Mouse (Mus musculus): Measurements from ENCODE around the gene Hdhd5. TPM values are rescaled to one million over a fixed set of nuclear protein-coding genes. Genes with fewer than 3 reads are reported as not detected.

Hdhd5 gene
- polyA plus RNA-seq (2012; rRNA removed) (8.4 and 8.8 TPM in 2 replicates), polyA plus RNA-seq (2014; fragmentation: Nextera tagmentation; extraction: Ambion mirVana) (5.6 and 6.1 TPM in 2 replicates)

GRCm38 (mm10) chr6:120531020-120531965, at the start of gene Hdhd5:
Gene Hdhd5, minus strand, starts transcription at chr6:120531319.
- DNase-seq (ENCODE audit: low read depth in 3 of 3, low spot score in 3 of 3) (peak; percentile 69 to 74 (median 72)), ATAC-seq (ENCODE audit: insufficient read depth) (peak; percentile 97)
- no peak for TF ChIP-seq EP300 (IDR thresholded peaks at IDR 0.05; ENCODE audit: low read depth)
- no peak for TF ChIP-seq CTCF (IDR thresholded peaks at IDR 0.05; ENCODE audit: low read depth)
- Histone ChIP-seq H3K4me1 (replicated peaks; ENCODE audit: control insufficient read depth in 2 of 2, insufficient read depth in 2 of 2, low read length in 1 of 2) (peaks cover 11 to 17% of the 10 kb centered on the region in 2 experiments), H3K4me2 (ENCODE audit: low read depth) (peak within 1 kb of the TSS; percentile 74), H3K9ac (replicated peaks) (peak within 1 kb of the TSS; percentile 81), H3K9me3 (ENCODE audit: control insufficient read depth, low read length) (no peaks in the 10 kb centered on the region), H3K27me3 (ENCODE audit: control insufficient read depth, insufficient read depth, low read length) (no peaks in the 10 kb centered on the region), H3K27ac (no peak within 1 kb of the TSS), H3K4me3 (ENCODE audit: insufficient read depth in 1 of 2, low read depth in 2 of 2, low read length in 2 of 2) (peak within 1 kb of the TSS; percentile 76 to 90), H3K36me3 (replicated peaks; ENCODE audit: control insufficient read depth, insufficient read depth, low read depth) (no peaks in the 10 kb centered on the region)
- WGBS (ENCODE audit: insufficient replicate concordance): under 1% methylated on average over 75 of the region's 75 CpGs

- no peak for ATAC-seq (ENCODE audit: insufficient read depth)
- Histone ChIP-seq H3K4me1 (replicated peaks; ENCODE audit: control insufficient read depth in 2 of 2, insufficient read depth in 2 of 2, low read length in 1 of 2) (peaks cover 17 to 29% of the 10 kb centered on the region in 2 experiments), H3K4me2 (ENCODE audit: low read depth) (peak overlapping the region; percentile 80), H3K4me3 (ENCODE audit: insufficient read depth in 1 of 2, low read depth in 2 of 2, low read length in 2 of 2) (peak overlapping the region; percentile 19 to 48; a peak in 2 of 4 replicates), H3K27me3 (ENCODE audit: control insufficient read depth, insufficient read depth, low read length) (no peaks in the 10 kb centered on the region), H3K9me3 (ENCODE audit: control insufficient read depth, low read length) (no peaks in the 10 kb centered on the region), H3K36me3 (replicated peaks; ENCODE audit: control insufficient read depth, insufficient read depth, low read depth) (no peaks in the 10 kb centered on the region), H3K9ac (replicated peaks) (peak overlapping the region; percentile 67; the same call in 1 of the 2 replicates), H3K27ac (peak overlapping the region; percentile 67)
- TF ChIP-seq CTCF (IDR thresholded peaks at IDR 0.05; ENCODE audit: low read depth) (no peak), EP300 (IDR thresholded peaks at IDR 0.05; ENCODE audit: low read depth) (no peak)
- WGBS (ENCODE audit: insufficient replicate concordance): 9% methylated on average over 1 of the region's 1 CpGs
- DNase-seq (ENCODE audit: low read depth in 3 of 3, low spot score in 3 of 3): no peak
Measured at GRCm38 (mm10) chr6:120580713-120581015, 49.5 kb upstream of the Hdhd5 start.

- DNase-seq (ENCODE audit: low read depth in 3 of 3, low spot score in 3 of 3): peak; percentile 68 to 78 (median 77)
- TF ChIP-seq CTCF (IDR thresholded peaks at IDR 0.05; ENCODE audit: low read depth) (peak; percentile 69), EP300 (IDR thresholded peaks at IDR 0.05; ENCODE audit: low read depth) (peak; percentile 31; the same call in 1 of the 2 replicates)
- H3K36me3 ChIP-seq (replicated peaks; ENCODE audit: control insufficient read depth, insufficient read depth, low read depth): no peaks in the 10 kb centered on the region
- peak overlapping the region; percentile 48 to 55 for H3K4me3 ChIP-seq (ENCODE audit: insufficient read depth in 1 of 2, low read depth in 2 of 2, low read length in 2 of 2)
- H3K4me2 ChIP-seq (ENCODE audit: low read depth): peak overlapping the region; percentile 80
- H3K9me3 ChIP-seq (ENCODE audit: control insufficient read depth, low read length): no peaks in the 10 kb centered on the region
- H3K4me1 ChIP-seq (replicated peaks; ENCODE audit: control insufficient read depth in 2 of 2, insufficient read depth in 2 of 2, low read length in 1 of 2): peaks cover 17 to 28% of the 10 kb centered on the region in 2 experiments
- peak overlapping the region; percentile 86 for H3K27ac ChIP-seq
- H3K27me3 ChIP-seq (ENCODE audit: control insufficient read depth, insufficient read depth, low read length): no peaks in the 10 kb centered on the region
- peak overlapping the region; percentile 67 for H3K9ac ChIP-seq (replicated peaks)
- peak; percentile 98 for ATAC-seq (ENCODE audit: insufficient read depth)
- WGBS (ENCODE audit: insufficient replicate concordance): 1% methylated on average over 22 of the region's 23 CpGs
Measured at GRCm38 (mm10) chr6:120579831-120580712, 49.0 kb upstream of the Hdhd5 start.

- WGBS (ENCODE audit: insufficient replicate concordance): 18% methylated on average over 21 of the region's 21 CpGs
- Histone ChIP-seq H3K27me3 (ENCODE audit: control insufficient read depth, insufficient read depth, low read length) (no peaks in the 10 kb centered on the region), H3K27ac (peak overlapping the region; percentile 86), H3K9me3 (ENCODE audit: control insufficient read depth, low read length) (no peaks in the 10 kb centered on the region), H3K4me2 (ENCODE audit: low read depth) (peak overlapping the region; percentile 80), H3K36me3 (replicated peaks; ENCODE audit: control insufficient read depth, insufficient read depth, low read depth) (no peaks in the 10 kb centered on the region), H3K4me3 (ENCODE audit: insufficient read depth in 1 of 2, low read depth in 2 of 2, low read length in 2 of 2) (peak overlapping the region; percentile 48 to 55), H3K4me1 (replicated peaks; ENCODE audit: control insufficient read depth in 2 of 2, insufficient read depth in 2 of 2, low read length in 1 of 2) (peaks cover 17 to 28% of the 10 kb centered on the region in 2 experiments), H3K9ac (replicated peaks) (peak overlapping the region; percentile 67)
- ATAC-seq (ENCODE audit: insufficient read depth) (no peak), DNase-seq (ENCODE audit: low read depth in 3 of 3, low spot score in 3 of 3) (no peak)
- TF ChIP-seq EP300 (IDR thresholded peaks at IDR 0.05; ENCODE audit: low read depth) (no peak), CTCF (IDR thresholded peaks at IDR 0.05; ENCODE audit: low read depth) (no peak)
Measured at GRCm38 (mm10) chr6:120579110-120579830, 48.2 kb upstream of the Hdhd5 start.
